Mouse (Mus musculus): ENCODE measurements around the gene Gcc2.
"Not testable (repeated sequence)": the region's sequence is repeated elsewhere in the genome, so short reads cannot be mapped to it uniquely, and the experiment has no call there.

Gcc2 gene

GRCm38 (mm10) chr10:58323028-58323991 is 68.0 kb downstream of the Gcc2 start, which contains the start of gene Lims1:
Gene Lims1, plus strand, starts transcription at chr10:58323466.
- peak; percentile 99 for DNase-seq (ENCODE audit: low read depth, low spot score)

- DNase-seq (ENCODE audit: low read depth, low spot score), result no peak
Measured at GRCm38 (mm10) chr10:58326271-58326670, 71.0 kb downstream of the Gcc2 start.

- DNase-seq (ENCODE audit: low read depth, low spot score), result not testable (repeated sequence)
Measured at GRCm38 (mm10) chr10:58327836-58328235, 72.5 kb downstream of the Gcc2 start.

- no peak for DNase-seq (ENCODE audit: low read depth, low spot score)
Measured at GRCm38 (mm10) chr10:58328517-58329108, 73.3 kb downstream of the Gcc2 start.

GRCm38 (mm10) chr10:58330635-58331034 is 75.3 kb downstream of the Gcc2 start:
- no peak for DNase-seq (ENCODE audit: low read depth, low spot score)

- DNase-seq (ENCODE audit: low read depth, low spot score), result no peak
Measured at GRCm38 (mm10) chr10:58331741-58332140, 76.4 kb downstream of the Gcc2 start.

GRCm38 (mm10) chr10:58333414-58333813 is 78.1 kb downstream of the Gcc2 start:
- DNase-seq (ENCODE audit: low read depth, low spot score), result no peak

- DNase-seq (ENCODE audit: low read depth, low spot score), result no peak
Measured at GRCm38 (mm10) chr10:58336156-58336555, 80.9 kb downstream of the Gcc2 start.

- DNase-seq (ENCODE audit: low read depth, low spot score), result not testable (repeated sequence)
Measured at GRCm38 (mm10) chr10:58337091-58337490, 81.8 kb downstream of the Gcc2 start.

GRCm38 (mm10) chr10:58338590-58338989 is 83.3 kb downstream of the Gcc2 start:
- DNase-seq (ENCODE audit: low read depth, low spot score), result no peak

GRCm38 (mm10) chr10:58341685-58342084 is 86.4 kb downstream of the Gcc2 start:
- DNase-seq (ENCODE audit: low read depth, low spot score), result no peak

GRCm38 (mm10) chr10:58342199-58342598 is 86.9 kb downstream of the Gcc2 start:
- DNase-seq (ENCODE audit: low read depth, low spot score), result no peak

GRCm38 (mm10) chr10:58343552-58343951 is 88.3 kb downstream of the Gcc2 start:
- no peak for DNase-seq (ENCODE audit: low read depth, low spot score)

- no peak for DNase-seq (ENCODE audit: low read depth, low spot score)
Measured at GRCm38 (mm10) chr10:58350600-58350999, 95.3 kb downstream of the Gcc2 start.

GRCm38 (mm10) chr10:58351670-58352069 is 96.4 kb downstream of the Gcc2 start:
- DNase-seq (ENCODE audit: low read depth, low spot score), result no peak

GRCm38 (mm10) chr10:58352364-58352763 is 97.1 kb downstream of the Gcc2 start:
- DNase-seq (ENCODE audit: low read depth, low spot score), result no peak

GRCm38 (mm10) chr10:58354561-58354960 is 99.3 kb downstream of the Gcc2 start:
- no peak for DNase-seq (ENCODE audit: low read depth, low spot score)
